Mouse (Mus musculus) ES-E14 (cell line): ENCODE data around the gene Shroom1.

ENCODE experiments used
- CHD2 ChIP-seq: IDR thresholded peaks from 2 replicates; pipeline ENCODE4 v1.6.1; 2014; ENCODE audit warnings: mild to moderate bottlenecking, low read depth, low read length, inconsistent platforms
- HCFC1 ChIP-seq: IDR thresholded peaks from 2 replicates; pipeline ENCODE4 v1.6.1; 2012; ENCODE audit warnings: low read length, inconsistent platforms, borderline replicate concordance; ENCODE audit not compliant: insufficient read depth
- MAFK ChIP-seq: IDR thresholded peaks from 2 replicates; pipeline ENCODE4 v1.6.1; 2014; ENCODE audit warnings: mild to moderate bottlenecking, low read depth, low read length, inconsistent platforms; ENCODE audit not compliant: insufficient read depth
- ZC3H11A ChIP-seq: IDR thresholded peaks from 2 replicates; pipeline ENCODE4 v1.6.1; 2012; ENCODE audit warnings: low read depth, mild to moderate bottlenecking, inconsistent platforms, low read length, borderline replicate concordance
- ZNF384 ChIP-seq: IDR thresholded peaks from 2 replicates; pipeline ENCODE4 v1.6.1; 2012; ENCODE audit warnings: low read depth, low read length, inconsistent platforms

- no peak for TF ChIP-seq CHD2
- TF ChIP-seq ZNF384: no peak
- TF ChIP-seq HCFC1: no peak
- TF ChIP-seq MAFK: no peak
- TF ChIP-seq ZC3H11A: no peak
These were observed 53.3 kb downstream of the Shroom1 start for GRCm38 (mm10) chr11:53510351-53510750.
